Mouse (Mus musculus) ES-E14 (cell line): ENCODE results near the gene Polr3b. TPM values are rescaled to one million over a fixed set of nuclear protein-coding genes. Genes with fewer than 3 reads are reported as not detected.
A peak's percentile ranks its signal among the peaks of the same experiment; 100 is the strongest.

Experiments used
- DNase-seq: peaks from one replicate; pipeline ENCODE4 v3.0.0-alpha.2; 2013; ENCODE audit warnings: low read depth, low spot score
- H3K27ac ChIP-seq: 2 replicates; pipeline ENCODE4 v1.5.1; 2012; ENCODE audit warnings: low read depth, mild to moderate bottlenecking, low read length, moderate library complexity, mixed read lengths; ENCODE audit not compliant: poor library complexity, insufficient read depth, severe bottlenecking
- H3K36me3 ChIP-seq: 2 replicates; pipeline ENCODE4 v1.6.1; 2012; ENCODE audit warnings: mild to moderate bottlenecking, low read length, moderate library complexity, mixed read lengths; ENCODE audit not compliant: control insufficient read depth, poor library complexity, insufficient read depth, severe bottlenecking
- H3K4me1 ChIP-seq, 2 experiments: fragments of 150-350 bp in 1 of 2; sonication (generic) in 1 of 2; 2 replicates each; pipeline ENCODE4 v1.6.1; 2012; ENCODE audit warnings: low read length in 2 of 2, mild to moderate bottlenecking in 1 of 2, mixed read lengths in 1 of 2; ENCODE audit not compliant: control insufficient read depth in 2 of 2, insufficient read depth in 2 of 2, poor library complexity in 1 of 2
- H3K4me3 ChIP-seq, 2 experiments: fragments of 150-350 bp in 1 of 2; sonication (generic) in 1 of 2; 2 replicates each; pipeline ENCODE4 v1.5.1; 2012; ENCODE audit warnings: low read length in 2 of 2, low read depth in 1 of 2, mild to moderate bottlenecking in 1 of 2, mixed read lengths in 1 of 2; ENCODE audit not compliant: insufficient read depth in 1 of 2, poor library complexity in 1 of 2, severe bottlenecking in 1 of 2
- H3K9ac ChIP-seq: 2 replicates; pipeline ENCODE4 v1.6.1; 2012; ENCODE audit warnings: low read depth, mild to moderate bottlenecking, low read length, mixed read lengths; ENCODE audit not compliant: poor library complexity, insufficient read depth, severe bottlenecking
- H3K9me3 ChIP-seq: fragments of 150-350 bp; sonication (generic); 2 replicates; pipeline ENCODE4 v1.6.1; 2012; ENCODE audit warnings: low read depth, mild to moderate bottlenecking, low read length; ENCODE audit not compliant: control insufficient read depth, insufficient read depth
- CHD2 ChIP-seq: IDR thresholded peaks from 2 replicates; pipeline ENCODE4 v1.6.1; 2014; ENCODE audit warnings: mild to moderate bottlenecking, low read depth, low read length, inconsistent platforms
- HCFC1 ChIP-seq: IDR thresholded peaks from 2 replicates; pipeline ENCODE4 v1.6.1; 2012; ENCODE audit warnings: low read length, inconsistent platforms, borderline replicate concordance; ENCODE audit not compliant: insufficient read depth
- MAFK ChIP-seq: IDR thresholded peaks from 2 replicates; pipeline ENCODE4 v1.6.1; 2014; ENCODE audit warnings: mild to moderate bottlenecking, low read depth, low read length, inconsistent platforms; ENCODE audit not compliant: insufficient read depth
- ZC3H11A ChIP-seq: IDR thresholded peaks from 2 replicates; pipeline ENCODE4 v1.6.1; 2012; ENCODE audit warnings: low read depth, mild to moderate bottlenecking, inconsistent platforms, low read length, borderline replicate concordance
- ZNF384 ChIP-seq: IDR thresholded peaks from 2 replicates; pipeline ENCODE4 v1.6.1; 2012; ENCODE audit warnings: low read depth, low read length, inconsistent platforms
- in situ Hi-C, 2 experiments: fragments of 600-800 bp; cut with MboI; formaldehyde crosslinking; loops; one replicate each; pipeline ENCODE4 v1.15.1; 2025; ENCODE audit warnings: low sequenced_read_pairs in 2 of 2, inconsistent platforms in 1 of 2; ENCODE audit not compliant: unreplicated experiment in 2 of 2
- total RNA-seq: library from RNA; depleted of rRNA; stranded (reverse); fragments of 300-350 nt; gene quantifications from 2 replicates; pipeline ENCODE4 v1.2.3, GENCODE M21; 2012

Polr3b gene
- total RNA-seq, 1 experiment: 29.2 TPM

- no peaks in the 10 kb centered on the region for H3K9me3 ChIP-seq
- no peak for TF ChIP-seq CHD2
- TF ChIP-seq HCFC1: no peak
- TF ChIP-seq ZNF384: no peak
- no peak for TF ChIP-seq ZC3H11A
- no peak for TF ChIP-seq MAFK
- H3K4me1 ChIP-seq: peaks cover 0 to 5% of the 10 kb centered on the region in 2 experiments; a peak in 2 of 4 replicates
- no peaks in the 10 kb centered on the region for H3K36me3 ChIP-seq
- H3K4me3 ChIP-seq: peak overlapping the region; percentile 75 to 86
- no peak overlapping the region for H3K27ac ChIP-seq
- in situ Hi-C loops: no loop called here
- peak overlapping the region; percentile 77 for H3K9ac ChIP-seq
- DNase-seq: no peak
Observed at GRCm38 (mm10) chr10:84577071-84577727, 44.9 kb upstream of the Polr3b start.

DNA sequence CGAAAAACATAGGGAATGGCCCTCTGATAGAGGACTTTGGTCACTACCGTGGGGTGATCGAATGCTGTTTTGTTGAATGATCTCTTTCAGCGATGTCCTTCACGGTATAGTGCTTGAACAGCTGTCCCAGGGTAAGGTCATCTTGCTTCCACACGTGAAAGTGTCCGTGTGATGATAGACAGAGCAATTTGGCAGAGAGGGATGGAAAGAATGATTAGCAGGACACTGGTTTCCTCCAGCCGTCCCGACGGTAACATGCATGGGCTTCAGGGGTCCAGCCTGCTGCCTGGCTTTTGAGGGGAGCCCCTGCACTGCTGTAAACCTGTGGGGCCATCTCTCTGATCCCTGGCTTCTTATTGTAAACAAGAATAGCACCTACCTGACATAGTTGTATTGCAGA is 43.4 kb upstream of the Polr3b start:
- no peak overlapping the region for H3K9ac ChIP-seq
- H3K27ac ChIP-seq: no peak overlapping the region
- H3K4me1 ChIP-seq: peaks cover 0 to 5% of the 10 kb centered on the region in 2 experiments; a peak in 2 of 4 replicates
- no peaks in the 10 kb centered on the region for H3K36me3 ChIP-seq
- in situ Hi-C loops: no loop called here
- no peak for DNase-seq
- H3K4me3 ChIP-seq: no peak overlapping the region
- TF ChIP-seq ZNF384: no peak
- no peak for TF ChIP-seq CHD2
- TF ChIP-seq ZC3H11A: no peak
- no peak for TF ChIP-seq MAFK
- TF ChIP-seq HCFC1: no peak
- H3K9me3 ChIP-seq: no peaks in the 10 kb centered on the region

DNA sequence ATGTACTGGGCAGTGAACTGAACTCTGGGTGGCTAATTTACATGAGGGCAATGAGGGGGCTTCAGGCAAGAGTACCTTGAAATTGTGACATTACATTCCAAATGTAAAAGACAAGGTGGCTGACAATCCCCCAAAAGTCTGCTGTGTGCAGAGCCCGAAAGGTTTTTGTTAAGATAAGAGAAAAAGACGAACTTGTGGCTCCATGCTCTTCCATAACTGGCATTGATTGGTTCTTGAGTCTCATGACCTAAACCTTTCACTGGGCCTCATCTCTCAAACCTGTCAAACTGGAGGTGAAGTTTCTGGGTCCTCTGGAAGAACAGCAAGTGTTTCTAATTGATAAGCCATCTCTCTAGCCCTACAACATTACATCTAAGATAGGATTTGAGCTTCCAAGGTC is 42.6 kb upstream of the Polr3b start:
- Histone ChIP-seq H3K27ac (no peak overlapping the region), H3K9me3 (no peaks in the 10 kb centered on the region), H3K4me1 (peaks cover 0 to 5% of the 10 kb centered on the region in 2 experiments; a peak in 2 of 4 replicates), H3K36me3 (no peaks in the 10 kb centered on the region), H3K4me3 (no peak overlapping the region), H3K9ac (no peak overlapping the region)
- in situ Hi-C loops: no loop called here
- DNase-seq: no peak
- TF ChIP-seq ZC3H11A (no peak), HCFC1 (no peak), ZNF384 (no peak), MAFK (no peak), CHD2 (no peak)

GRCm38 (mm10) chr10:84581191-84581590 is 40.9 kb upstream of the Polr3b start:
- in situ Hi-C loops: no loop called here
- TF ChIP-seq HCFC1: no peak
- TF ChIP-seq MAFK: no peak
- TF ChIP-seq ZNF384: no peak
- no peak for TF ChIP-seq ZC3H11A
- no peak for TF ChIP-seq CHD2
- peaks cover 0 to 5% of the 10 kb centered on the region in 2 experiments; a peak in 2 of 4 replicates for H3K4me1 ChIP-seq
- no peak overlapping the region for H3K4me3 ChIP-seq
- H3K27ac ChIP-seq: no peak overlapping the region
- no peaks in the 10 kb centered on the region for H3K36me3 ChIP-seq
- no peak overlapping the region for H3K9ac ChIP-seq
- DNase-seq: no peak
- H3K9me3 ChIP-seq: no peaks in the 10 kb centered on the region
